Mouse (Mus musculus) cerebellum, postnatal 25 days (tissue): ENCODE measurements around the gene H2-Q2.
"Not testable (repeated sequence)": the region's sequence is repeated elsewhere in the genome, so short reads cannot be mapped to it uniquely, and the experiment has no call there.

ENCODE experiments used
- DNase-seq, 2 experiments: peaks; one replicate each; pipeline ENCODE4 v3.0.0; 2021; ENCODE audit warnings: mixed read lengths in 2 of 2

H2-Q2 gene

DNA sequence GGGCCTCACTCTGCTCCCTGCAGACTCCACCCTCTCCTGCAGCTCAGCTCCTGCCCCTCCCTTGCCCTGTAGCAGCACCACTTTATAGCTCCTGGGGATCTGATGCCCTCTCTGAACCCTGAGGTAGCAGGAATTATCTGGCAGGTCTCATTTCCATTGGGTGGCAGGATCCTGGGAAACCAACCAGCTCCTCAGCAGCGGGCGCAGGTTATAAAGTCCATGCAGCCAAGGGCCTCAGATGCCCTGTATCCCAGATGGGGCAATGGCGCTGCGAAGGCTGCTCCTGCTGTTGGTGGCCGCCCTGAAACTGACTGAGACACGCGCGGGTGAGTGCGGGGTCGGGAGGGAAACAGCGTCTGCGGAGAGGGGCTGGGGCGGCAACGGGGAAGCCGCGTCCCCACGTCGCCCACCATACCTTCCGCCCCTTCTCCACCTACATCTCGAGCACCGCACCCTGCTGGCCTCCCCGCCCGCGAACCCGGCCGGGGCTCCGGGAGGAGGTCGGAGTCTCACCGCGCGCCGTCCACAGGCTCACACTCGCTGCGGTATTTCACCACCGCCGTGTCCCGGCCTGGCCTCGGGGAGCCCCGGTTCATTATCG lies at the start of gene H2-Q2:
Gene H2-Q2, plus strand, starts transcription at position 172 of the 601 bp plus-strand sequence.
- no peak for DNase-seq

DNA sequence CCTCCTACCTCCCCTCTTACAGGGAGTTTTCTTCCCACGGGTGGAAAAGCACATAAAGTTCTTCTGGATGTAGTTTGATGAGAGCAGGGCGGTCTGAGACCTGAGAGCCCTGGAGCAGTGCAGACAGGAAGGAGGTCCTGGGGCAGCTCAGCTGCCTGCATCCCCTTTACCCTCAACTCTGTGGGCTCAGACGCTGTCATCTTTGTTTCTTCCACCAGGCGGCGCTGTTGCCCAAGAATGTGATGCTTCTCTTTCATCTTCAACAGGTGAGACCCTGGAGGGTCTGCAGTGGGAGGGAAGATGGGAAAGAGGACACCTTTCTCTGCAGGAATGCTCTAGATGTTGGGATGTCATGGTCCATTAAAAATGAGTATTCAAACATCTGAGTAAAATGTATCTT lies 46.2 kb upstream of the H2-Q2 start:
- DNase-seq, result peak; percentile 35 to 68

GRCm38 (mm10) chr17:35300261-35300945 lies 41.6 kb upstream of the H2-Q2 start:
- peak in 1 of 2 experiments; percentile 19 for DNase-seq

DNA sequence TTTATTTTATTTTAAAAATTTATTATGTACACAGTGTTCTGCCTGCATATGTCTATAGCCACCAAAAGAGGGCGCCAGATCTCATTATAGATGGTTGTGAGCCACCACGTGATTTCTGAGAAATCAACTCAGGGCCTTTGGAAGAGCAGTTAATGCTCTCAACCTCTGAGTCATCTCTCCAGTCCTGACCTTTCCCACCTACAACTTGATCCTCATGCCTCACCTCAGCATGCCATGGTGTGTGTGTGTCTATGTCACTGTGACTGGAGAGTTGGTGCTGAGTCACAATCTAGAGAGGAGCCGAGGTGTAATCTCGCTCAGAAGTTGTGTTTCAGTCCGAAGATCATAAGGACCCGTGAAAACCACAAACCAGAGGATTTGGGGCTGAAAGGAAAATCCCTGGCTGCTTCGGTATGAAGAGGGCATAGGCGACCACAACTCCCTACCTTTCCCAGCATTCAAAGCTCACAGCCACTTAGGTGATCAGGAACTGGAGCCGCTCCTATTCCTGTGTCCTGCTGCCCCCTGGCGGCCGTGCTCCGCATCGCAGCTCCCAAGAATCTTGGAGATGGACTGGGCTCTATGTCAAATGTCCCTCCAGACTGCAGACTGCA lies 40.3 kb upstream of the H2-Q2 start:
- DNase-seq, result peak; percentile 92 to 96

GRCm38 (mm10) chr17:35303271-35303670 lies 38.8 kb upstream of the H2-Q2 start:
- no peak for DNase-seq

- DNase-seq, result no peak
Measured at GRCm38 (mm10) chr17:35303756-35304350, 38.2 kb upstream of the H2-Q2 start.

DNA sequence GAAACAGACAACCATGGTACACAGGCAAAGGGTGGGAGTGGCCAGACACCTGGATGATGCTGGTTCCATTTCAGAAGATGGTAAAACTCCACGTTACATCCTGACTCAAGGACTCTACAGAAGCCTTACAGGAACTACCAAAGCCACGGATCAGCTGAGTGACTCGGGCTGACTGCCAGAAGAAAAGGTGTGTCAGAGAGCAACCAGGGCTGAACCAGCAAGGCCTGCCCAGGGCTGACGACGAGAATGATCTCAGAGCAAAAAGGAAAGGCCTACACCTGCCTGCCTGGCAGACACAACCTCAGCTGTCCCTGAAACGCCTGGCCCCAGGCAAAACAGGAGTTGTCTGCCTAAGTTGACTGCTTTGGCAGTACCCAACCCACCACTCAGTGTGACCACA lies 37.6 kb upstream of the H2-Q2 start:
- DNase-seq, result no peak

DNA sequence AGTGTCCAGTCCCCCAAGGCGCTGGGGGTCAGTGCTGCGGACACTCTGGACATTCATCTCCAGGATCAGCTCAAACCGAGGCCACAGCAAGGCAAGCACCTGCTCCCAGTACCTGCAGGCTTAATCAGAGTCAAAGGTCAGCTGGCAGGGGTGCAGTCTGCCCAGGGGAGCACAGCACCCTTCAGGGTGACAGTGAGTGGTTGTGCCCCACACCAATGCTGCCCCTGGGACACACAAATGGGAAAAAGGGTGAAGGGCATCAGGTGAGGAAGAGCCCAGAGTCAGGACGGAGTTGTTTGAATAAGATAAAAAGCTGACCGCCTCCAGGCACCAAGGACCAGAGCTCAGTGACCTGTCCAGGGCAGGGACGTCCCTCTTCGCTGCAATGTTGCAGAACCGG lies 37.1 kb upstream of the H2-Q2 start:
- not testable (repeated sequence) for DNase-seq

DNA sequence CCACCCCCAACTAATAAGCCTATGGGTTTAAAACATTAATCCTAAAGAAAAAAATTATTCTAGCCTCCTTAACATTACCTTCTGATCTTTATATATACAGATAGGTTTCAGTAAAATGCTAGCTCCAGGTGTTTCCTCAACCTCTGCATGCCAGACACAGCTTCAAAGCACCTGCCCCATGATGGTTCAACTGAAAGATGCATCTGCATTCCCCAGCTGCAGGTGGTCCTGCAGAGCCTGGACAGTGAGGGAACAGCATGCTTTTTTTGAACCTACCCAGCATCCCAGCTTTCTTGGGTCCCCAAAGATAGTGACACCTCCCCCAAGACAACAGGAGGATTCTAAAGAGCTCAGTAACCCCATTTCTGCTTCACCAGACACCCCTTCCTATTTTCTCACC lies 23.4 kb upstream of the H2-Q2 start:
- DNase-seq, result no peak

DNA sequence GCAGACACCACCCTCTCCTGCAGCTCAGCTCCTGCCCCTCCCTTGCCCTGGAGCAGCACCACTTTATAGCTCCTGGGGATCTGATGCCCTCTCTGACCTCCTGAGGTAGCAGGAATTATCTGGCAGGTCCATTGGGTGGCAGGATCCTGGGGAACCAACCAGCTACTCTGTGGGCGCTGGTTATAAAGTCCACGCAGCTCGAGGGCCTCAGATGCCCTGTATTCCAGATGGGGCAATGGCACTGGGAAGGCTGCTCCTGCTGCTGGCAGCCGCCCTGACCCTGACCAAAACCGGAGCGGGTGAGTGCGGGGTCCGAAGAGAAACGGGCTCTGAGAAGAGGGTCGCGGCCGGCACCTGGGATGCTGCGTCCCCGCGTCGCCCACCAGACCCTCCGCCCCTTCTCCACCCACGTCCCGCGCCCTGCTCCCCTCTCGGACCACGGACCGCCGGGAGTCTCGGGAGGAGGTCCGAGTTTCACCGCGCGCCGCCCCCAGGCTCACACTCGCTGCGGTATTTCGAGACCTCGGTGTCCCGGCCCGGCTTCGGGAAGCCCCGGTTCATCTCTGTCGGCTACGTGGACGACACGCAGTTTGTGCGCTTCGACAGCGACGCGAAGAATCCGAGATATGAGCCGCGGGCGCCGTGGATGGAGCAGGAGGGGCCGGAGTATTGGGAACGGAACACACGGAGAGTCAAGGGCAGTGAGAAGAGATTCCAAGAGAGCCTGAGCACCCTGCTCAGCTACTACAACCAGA lies 21.5 kb upstream of the H2-Q2 start, which contains the start of gene H2-Q1:
Gene H2-Q1, plus strand, starts transcription at position 79 of the 755 bp plus-strand sequence.
- DNase-seq, result no peak

DNA sequence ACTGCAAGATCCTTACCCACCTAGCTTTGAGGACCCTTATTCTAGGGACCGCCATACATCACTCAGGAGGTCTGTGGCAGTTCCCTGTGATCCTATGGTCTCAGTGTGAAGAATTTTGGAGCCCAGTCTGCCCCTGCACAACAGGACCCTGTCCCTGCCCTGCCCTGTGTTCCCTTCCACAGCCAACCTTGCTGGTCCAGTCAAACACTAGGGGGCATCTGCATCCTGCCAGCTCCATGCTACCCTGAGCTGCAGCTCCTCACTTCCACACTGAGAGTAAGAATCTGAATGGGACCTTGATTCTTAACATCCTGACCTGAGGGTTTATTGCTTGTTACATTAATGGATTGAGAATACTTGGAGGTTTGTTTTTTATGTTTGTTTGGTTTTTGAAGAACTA lies 16.9 kb upstream of the H2-Q2 start:
- not testable (repeated sequence) for DNase-seq

- DNase-seq, result not testable (repeated sequence)
Measured at GRCm38 (mm10) chr17:35326000-35326399, 16.0 kb upstream of the H2-Q2 start.

DNA sequence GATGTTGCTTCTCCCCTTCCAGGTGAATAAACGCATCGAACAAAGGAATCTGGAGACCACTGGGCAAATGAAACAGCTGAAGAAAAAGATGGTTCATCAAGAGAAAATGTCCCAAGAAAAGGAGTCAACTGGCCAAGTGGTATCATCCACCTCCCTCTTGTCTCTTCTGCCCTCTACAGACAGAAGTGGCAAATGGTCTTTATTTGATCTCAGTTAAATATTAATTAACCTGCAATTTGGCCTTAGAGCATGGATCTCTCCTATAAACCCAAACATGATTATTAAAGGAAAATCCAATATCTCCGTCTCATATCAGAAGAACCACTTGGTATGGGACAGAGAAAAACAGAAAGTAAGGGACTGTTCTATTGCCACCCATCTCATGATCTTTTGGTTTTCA lies 12.3 kb upstream of the H2-Q2 start:
- DNase-seq, result not testable (repeated sequence)

DNA sequence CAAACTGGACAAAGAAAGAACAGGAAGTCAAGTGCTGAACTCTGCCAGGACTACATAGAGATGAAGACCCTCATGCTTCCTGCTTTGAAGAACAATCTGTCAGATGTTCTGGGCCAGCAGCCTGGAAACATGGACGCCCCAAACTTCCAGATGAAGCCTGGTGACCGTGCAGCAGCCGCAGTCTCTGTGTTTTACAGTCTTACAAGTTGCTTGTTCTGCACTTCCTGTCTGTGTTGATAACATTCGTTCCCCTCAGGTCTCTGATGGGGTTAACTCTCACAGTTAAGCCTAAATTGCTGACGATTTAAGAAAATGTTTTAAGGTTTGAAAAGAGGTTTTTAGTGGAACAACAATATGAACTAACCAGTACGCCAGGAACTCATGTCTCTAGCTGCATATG lies 10.5 kb upstream of the H2-Q2 start:
- DNase-seq, result not testable (repeated sequence)

DNA sequence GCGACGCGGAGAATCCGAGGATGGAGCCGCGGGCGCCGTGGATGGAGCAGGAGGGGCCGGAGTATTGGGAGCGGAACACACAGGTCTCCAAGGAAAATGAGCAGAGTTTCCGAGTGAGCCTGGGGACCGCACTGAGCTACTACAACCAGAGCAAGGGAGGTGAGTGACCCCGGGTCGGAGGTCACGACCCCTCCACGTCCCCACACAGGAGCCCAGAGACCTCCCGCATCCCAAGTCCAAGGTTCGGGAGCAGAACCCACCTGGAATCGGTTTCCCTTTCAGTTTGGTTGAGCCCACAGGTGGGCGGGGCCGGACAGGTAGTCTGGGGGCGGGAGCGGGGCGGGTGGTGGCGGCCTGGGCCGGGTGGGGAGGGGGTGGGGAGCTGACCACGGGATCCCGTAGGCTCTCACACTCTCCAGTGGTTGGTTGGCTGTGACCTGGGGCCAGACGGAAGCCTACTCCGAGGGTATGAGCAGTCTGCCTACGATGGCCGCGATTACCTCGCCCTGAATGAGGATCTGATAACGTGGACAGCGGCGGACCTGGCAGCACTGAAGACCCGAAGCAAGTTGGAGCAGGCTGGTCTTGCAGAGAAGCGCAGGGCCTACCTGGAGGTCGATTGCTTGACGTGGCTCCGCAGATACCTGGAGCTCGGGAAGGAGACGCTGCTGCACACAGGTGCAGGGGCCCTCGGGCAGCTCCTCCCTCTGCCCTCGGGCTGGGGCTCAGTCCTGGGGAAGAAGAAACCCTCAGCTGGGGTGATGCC lies 852 bp downstream of the H2-Q2 start:
- DNase-seq, result no peak

GRCm38 (mm10) chr17:35347659-35348058 lies 5.6 kb downstream of the H2-Q2 start:
- not testable (repeated sequence) for DNase-seq

DNA sequence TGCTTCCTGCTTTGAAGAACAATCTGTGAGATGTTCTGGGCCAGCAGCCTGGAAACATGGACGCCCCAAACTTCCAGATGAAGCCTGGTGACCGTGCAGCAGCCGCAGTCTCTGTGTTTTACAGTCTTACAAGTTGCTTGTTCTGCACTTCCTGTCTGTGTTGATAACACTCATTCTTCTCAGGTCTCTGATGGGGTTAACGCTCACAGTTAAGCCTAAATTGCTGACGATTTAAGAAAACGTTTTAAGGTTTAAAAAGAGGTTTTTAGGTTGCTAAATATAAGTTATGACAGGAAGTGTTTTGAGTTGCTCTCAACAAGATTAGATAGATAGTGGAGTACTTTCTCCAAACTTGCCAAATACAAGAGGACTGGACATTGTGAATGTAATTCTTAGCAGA lies 11.2 kb downstream of the H2-Q2 start:
- not testable (repeated sequence) for DNase-seq

DNA sequence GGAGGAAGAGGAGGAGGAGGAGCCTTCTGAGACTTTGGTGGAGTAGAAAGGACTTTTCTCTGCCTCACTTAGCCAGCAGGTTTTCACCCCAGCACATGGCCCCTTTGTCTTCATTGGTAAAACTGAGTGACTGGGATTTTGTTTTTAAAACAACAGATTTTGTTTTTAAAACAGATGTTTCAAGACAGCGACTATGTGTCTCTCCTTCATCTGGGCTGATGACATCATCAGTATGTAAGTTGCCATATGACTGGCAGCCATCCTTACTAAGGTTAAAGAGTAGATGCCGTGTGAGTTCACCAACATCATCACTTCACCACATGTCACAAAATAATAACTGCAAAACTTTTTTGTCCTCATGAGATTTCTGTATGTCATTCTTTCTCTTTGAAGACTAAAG lies 12.0 kb downstream of the H2-Q2 start:
- DNase-seq, result no peak

GRCm38 (mm10) chr17:35357086-35357485 lies 15.0 kb downstream of the H2-Q2 start:
- no peak for DNase-seq

DNA sequence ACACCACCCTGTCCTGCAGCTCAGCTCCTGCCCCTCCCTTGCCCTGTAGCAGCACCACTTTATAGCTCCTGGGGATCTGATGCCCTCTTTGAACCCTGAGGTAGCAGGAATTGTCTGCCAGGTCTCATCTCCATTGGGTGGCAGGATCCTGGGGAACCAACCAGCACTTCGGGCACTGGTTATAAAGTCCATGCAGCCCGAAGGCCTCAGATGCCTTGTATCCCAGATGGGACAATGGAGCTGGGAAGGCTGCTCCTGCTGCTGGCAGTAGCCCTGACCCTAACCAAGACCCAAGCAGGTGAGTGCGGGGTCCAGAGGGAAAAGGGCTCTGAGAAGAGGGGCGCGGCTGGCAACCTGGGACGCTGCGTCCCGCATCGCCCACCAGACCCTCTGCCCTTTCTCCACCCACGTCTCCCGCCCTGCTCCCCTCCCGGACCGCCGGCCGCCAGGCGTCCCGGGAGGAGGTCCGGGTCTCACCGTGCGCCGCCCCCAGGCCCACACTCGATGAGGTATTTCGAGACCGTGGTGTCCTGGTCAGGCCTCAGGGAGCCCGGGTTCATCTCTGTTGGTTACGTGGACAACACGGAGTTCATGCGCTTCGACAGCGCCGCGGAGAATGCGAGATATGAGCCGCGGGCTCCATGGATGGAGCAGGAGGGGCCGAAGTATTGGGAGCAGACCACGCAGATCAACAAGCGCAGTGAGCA lies 16.9 kb downstream of the H2-Q2 start:
- DNase-seq, result no peak

DNA sequence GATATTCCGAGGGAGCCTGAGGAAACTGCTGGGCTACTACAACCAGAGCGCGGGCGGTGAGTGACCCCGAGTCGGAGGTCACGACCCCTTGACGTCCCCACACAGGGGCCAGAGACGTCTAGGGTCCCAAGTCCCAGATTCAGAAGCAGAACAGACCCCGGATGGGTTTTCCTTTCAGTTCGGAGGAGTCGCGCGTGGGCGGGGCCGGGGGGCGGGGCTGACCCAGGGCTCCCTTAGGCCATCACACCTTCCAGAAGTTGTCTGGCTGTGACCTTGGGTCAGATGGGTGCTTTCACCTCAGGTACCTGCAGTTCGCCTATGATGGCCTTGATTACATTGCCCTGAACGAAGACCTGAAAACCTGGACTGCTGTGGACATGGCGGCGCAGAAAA lies 17.4 kb downstream of the H2-Q2 start:
- DNase-seq, result no peak

DNA sequence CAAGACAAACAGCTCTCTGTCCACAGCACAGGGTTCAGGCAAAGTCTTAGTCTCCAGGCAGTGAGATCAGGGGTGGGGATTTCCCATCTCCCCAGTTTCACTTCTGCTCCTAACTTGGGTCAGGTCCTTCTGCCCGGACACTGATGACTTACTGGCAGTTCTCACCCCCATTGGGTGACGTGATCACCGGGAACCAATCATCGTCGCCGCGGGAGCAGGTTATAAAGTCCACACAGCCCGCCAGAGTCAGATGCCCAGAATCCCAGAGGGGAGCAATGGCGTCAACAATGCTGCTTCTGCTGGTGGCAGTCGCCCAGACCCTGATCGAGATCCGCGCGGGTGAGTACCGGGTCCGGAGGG lies 37.3 kb downstream of the H2-Q2 start, which contains the start of gene H2-Q4:
Gene H2-Q4, plus strand, starts transcription at position 249 of the 360 bp plus-strand sequence.
- peak; percentile 64 to 79 for DNase-seq
